Mouse (Mus musculus) limb, embryonic 15.5 days (tissue): ENCODE measurements at regions not wholly inside any gene's neighbourhood (a gene's known extent, or its start where the extent isn't known, plus 50 kb on each side); places are given as distances from the start of the nearest gene placed in this dataset.

Experiments
- ATAC-seq: fragments of 200-750 bp; cut with Nextera tagmentation; 2 replicates; pipeline ENCODE4 v1.8.0; 2017; ENCODE audit warnings: low read depth, moderate TSS enrichment; ENCODE audit not compliant: insufficient number of reproducible peaks, low FRiP score, low TSS enrichment
- H3K27ac ChIP-seq: fragments of 300-500 bp; sonication (generic); 2 replicates; pipeline ENCODE4 v1.5.1; 2015; ENCODE audit warnings: moderate library complexity, mild to moderate bottlenecking, inconsistent platforms
- H3K27me3 ChIP-seq: fragments of 300-500 bp; sonication (generic); 2 replicates; pipeline ENCODE4 v1.6.1; 2015; ENCODE audit warnings: inconsistent platforms
- H3K36me3 ChIP-seq: fragments of 300-500 bp; sonication (generic); 2 replicates; pipeline ENCODE4 v1.6.1; 2015; ENCODE audit warnings: inconsistent platforms
- H3K4me1 ChIP-seq: fragments of 300-500 bp; sonication (generic); 2 replicates; pipeline ENCODE4 v1.6.1; 2015; ENCODE audit warnings: inconsistent platforms
- H3K4me2 ChIP-seq: fragments of 300-500 bp; sonication (generic); 2 replicates; pipeline ENCODE4 v1.6.1; 2015; ENCODE audit warnings: mild to moderate bottlenecking, inconsistent platforms
- H3K4me3 ChIP-seq: fragments of 300-500 bp; sonication (generic); 2 replicates; pipeline ENCODE4 v1.5.1; 2015; ENCODE audit warnings: mild to moderate bottlenecking, inconsistent platforms
- H3K9ac ChIP-seq: fragments of 300-500 bp; sonication (generic); 2 replicates; pipeline ENCODE4 v1.6.1; 2015; ENCODE audit warnings: inconsistent platforms
- H3K9me3 ChIP-seq: fragments of 300-500 bp; sonication (generic); 2 replicates; pipeline ENCODE4 v1.6.1; 2016; ENCODE audit warnings: inconsistent platforms
- WGBS: fragments of 180-500 bp; shearing (Covaris S2); methylation state at CpG from one replicate; pipeline ENCODE4 v1.1.7; 2015; 5-methylcytosine and 5-hydroxymethylcytosine counted together

DNA sequence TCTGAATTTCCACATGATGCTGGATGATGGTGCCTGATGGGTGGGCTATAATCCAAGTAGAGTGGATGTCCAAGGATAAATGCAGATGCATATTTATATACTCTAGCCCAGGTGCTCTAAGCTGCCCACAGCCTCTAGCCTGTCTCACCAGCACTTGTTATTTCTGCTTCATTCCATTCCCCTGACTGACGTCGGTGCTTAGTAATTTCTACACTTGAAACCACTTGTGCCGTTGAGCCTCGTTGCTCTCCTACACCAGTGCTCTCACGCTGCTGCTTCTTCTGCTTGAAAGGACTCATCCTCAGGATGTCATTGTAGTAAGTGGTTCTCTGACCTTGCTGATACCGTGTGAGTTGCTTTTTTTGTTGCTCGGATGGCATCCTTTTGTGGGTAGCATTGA lies 724.7 kb upstream of the Auts2 start:
- Histone ChIP-seq H3K27ac (no peak overlapping the region), H3K36me3 (no peaks in the 10 kb centered on the region), H3K4me3 (no peak overlapping the region), H3K27me3 (no peaks in the 10 kb centered on the region), H3K9ac (no peak overlapping the region), H3K9me3 (no peaks in the 10 kb centered on the region), H3K4me2 (no peak overlapping the region), H3K4me1 (no peaks in the 10 kb centered on the region)
- no peak for ATAC-seq
- 82% methylated on average over 7 of the region's 7 CpGs for WGBS

DNA sequence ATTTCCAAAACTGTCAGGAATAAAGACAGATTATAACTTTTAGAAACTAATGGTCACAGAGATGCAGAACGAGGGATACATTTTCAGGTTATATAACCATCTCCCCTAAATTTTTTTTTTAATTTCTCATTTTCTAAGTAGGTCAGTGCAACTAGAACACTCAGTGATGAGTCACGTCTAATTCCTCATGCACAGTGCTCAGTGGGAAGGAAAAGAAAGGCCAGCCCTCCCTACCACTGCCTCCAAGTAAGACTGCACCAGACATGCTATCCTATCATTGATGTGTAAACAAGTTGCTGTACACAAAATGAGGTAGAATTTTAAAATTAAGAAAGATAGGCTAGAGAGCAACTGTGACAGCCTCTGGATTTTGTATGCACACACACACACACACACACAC lies 724.2 kb upstream of the Auts2 start:
- no peaks in the 10 kb centered on the region for H3K9me3 ChIP-seq
- 77% methylated on average over 2 of the region's 2 CpGs for WGBS
- no peak overlapping the region for H3K4me3 ChIP-seq
- H3K36me3 ChIP-seq: no peaks in the 10 kb centered on the region
- no peak overlapping the region for H3K9ac ChIP-seq
- no peak overlapping the region for H3K27ac ChIP-seq
- no peaks in the 10 kb centered on the region for H3K4me1 ChIP-seq
- no peak for ATAC-seq
- H3K4me2 ChIP-seq: no peak overlapping the region
- no peaks in the 10 kb centered on the region for H3K27me3 ChIP-seq

DNA sequence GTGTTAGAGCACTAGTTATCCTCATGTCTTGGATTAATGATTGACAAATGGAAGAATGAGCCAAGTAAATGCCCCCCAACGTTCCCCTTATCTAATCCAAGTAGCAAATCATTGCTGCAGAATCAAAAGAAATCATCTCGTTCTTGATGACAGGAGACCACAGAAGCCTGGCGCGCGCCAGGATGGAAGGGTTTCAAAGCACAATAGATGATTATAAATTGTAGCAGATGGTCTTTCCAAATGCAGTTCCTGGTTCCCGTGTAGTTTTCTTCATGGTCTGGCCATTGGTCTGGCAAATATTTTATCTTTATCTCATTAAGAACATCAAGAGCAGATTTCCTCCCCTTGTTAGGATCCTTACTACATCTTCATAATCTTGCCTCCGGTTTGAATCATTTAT lies 721.8 kb upstream of the Auts2 start:
- ATAC-seq: no peak
- no peak overlapping the region for H3K4me2 ChIP-seq
- 74% methylated on average over 7 of the region's 7 CpGs for WGBS
- no peak overlapping the region for H3K9ac ChIP-seq
- H3K4me3 ChIP-seq: no peak overlapping the region
- H3K9me3 ChIP-seq: no peaks in the 10 kb centered on the region
- no peaks in the 10 kb centered on the region for H3K4me1 ChIP-seq
- H3K27me3 ChIP-seq: no peaks in the 10 kb centered on the region
- H3K36me3 ChIP-seq: no peaks in the 10 kb centered on the region
- no peak overlapping the region for H3K27ac ChIP-seq

DNA sequence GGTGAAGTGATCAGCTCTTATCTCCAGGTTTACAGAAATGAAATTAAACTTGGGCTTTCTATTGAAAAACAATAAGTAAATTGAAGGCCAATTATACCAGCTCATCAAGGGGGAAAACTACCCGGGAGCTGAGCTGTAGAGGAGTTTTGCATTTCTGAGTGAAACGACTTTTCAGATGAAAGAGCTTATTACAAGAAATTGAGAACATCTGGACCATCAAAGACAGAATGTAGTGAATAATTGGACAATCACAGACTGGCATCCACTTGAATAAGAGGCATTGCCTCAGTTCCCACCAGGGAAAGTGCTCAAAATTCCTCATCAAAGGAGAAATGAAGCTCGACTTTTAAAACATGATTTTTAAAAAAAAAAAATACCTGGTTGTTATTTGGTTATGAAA lies 675.7 kb upstream of the Auts2 start:
- 21% methylated on average over 3 of the region's 3 CpGs for WGBS

DNA sequence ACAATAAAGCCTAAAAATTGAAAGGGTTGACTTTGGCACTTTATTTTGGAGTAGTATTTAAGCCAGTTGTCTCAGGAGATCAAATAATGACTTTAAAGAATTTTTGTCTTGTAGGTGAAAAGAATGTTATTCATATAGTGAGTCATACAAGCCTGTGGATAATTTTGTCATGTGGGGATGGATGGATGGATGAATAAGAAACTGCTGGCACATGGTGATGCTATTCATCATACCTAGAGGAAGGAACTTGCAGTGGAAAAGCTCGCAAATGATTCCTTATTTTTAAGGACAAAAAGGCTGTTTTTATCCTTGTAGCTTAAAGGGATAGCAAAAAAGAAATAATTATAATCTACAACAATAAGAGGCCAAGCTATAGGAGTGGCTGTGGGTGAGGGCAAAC lies 655.4 kb upstream of the Auts2 start:
- no peak overlapping the region for H3K27ac ChIP-seq
- no peak overlapping the region for H3K4me3 ChIP-seq
- WGBS: 83% methylated on average over 1 of the region's 1 CpGs
- peaks cover 6% of the 10 kb centered on the region; the same call in 1 of the 2 replicates for H3K27me3 ChIP-seq
- H3K9ac ChIP-seq: no peak overlapping the region
- ATAC-seq: no peak
- H3K4me2 ChIP-seq: no peak overlapping the region
- no peaks in the 10 kb centered on the region for H3K4me1 ChIP-seq
- H3K9me3 ChIP-seq: no peaks in the 10 kb centered on the region
- H3K36me3 ChIP-seq: no peaks in the 10 kb centered on the region

More for the DNA sequence above, 675.7 kb upstream of the Auts2 start:
- Histone ChIP-seq H3K9me3 (no peaks in the 10 kb centered on the region), H3K4me3 (no peak overlapping the region), H3K27ac (no peak overlapping the region), H3K4me2 (no peak overlapping the region), H3K27me3 (no peaks in the 10 kb centered on the region), H3K9ac (no peak overlapping the region), H3K36me3 (no peaks in the 10 kb centered on the region), H3K4me1 (no peaks in the 10 kb centered on the region)
- no peak for ATAC-seq

DNA sequence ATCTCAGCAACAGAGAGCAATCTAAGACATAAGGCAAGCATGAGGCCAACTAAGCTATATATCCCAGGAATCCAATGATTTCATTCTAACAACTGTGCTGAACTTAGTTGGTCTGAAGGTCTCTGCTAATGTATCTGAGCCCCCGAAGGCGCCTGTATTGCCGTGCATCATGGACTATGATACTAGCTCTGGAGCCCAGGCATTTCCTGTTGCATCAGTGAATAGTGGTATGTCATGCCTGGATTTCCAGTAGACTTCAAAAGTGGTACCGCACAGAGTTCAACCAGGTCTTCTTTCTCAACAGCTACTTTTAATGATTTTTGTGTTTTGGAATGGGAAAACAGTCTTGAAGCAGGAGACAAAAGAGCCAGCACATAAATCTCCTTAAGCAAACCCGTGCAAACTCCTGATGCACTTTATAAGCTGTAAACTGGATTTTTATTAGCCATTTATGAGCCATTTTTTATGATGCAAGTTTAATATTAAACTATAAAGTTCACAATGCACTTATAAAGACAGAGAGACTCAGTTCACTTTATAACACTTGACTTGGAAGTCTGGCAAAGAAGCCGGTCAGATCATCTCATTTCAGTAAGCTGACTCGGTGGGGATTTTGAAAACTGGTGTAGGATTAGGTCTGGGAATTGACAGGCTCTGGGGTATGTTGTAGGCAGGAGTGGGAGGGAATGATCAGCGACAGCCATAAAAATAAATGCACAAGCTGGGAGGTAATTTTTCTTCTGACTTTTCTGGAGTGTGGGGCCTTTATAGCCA lies 646.8 kb upstream of the Auts2 start:
- Histone ChIP-seq H3K9me3 (no peaks in the 10 kb centered on the region), H3K27me3 (peaks cover 41% of the 10 kb centered on the region), H3K9ac (no peak overlapping the region), H3K4me2 (no peak overlapping the region), H3K4me1 (peaks cover 9% of the 10 kb centered on the region; the same call in 1 of the 2 replicates), H3K4me3 (no peak overlapping the region), H3K27ac (no peak overlapping the region), H3K36me3 (no peaks in the 10 kb centered on the region)
- WGBS: 33% methylated on average over 8 of the region's 8 CpGs
- peak; percentile 24; the same call in 1 of the 2 replicates for ATAC-seq

DNA sequence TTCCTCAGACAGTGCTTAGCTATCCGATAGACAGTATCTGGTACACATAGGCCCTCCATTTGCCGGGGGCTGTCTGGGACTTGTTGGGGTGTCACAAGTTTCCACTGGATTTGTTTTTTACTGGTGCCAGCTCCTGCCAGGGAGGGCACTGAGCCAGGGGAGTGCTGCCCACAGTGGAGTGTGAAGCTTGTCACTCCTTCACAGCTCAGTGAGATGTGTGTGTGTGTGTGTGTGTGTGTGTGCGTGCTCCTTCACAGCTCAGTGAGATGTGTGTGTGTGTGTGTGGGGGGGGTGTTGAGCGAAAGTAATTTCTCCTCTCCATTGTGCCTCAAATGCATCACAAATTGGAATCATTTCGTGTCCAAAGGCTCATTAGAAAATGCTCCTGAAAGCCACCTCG lies 632.5 kb upstream of the Auts2 start:
- 83% methylated on average over 6 of the region's 6 CpGs for WGBS
- H3K9me3 ChIP-seq: no peaks in the 10 kb centered on the region
- H3K4me1 ChIP-seq: peaks cover 16% of the 10 kb centered on the region
- H3K4me2 ChIP-seq: no peak overlapping the region
- no peaks in the 10 kb centered on the region for H3K27me3 ChIP-seq
- ATAC-seq: no peak
- H3K27ac ChIP-seq: no peak overlapping the region
- no peak overlapping the region for H3K9ac ChIP-seq
- H3K36me3 ChIP-seq: no peaks in the 10 kb centered on the region
- no peak overlapping the region for H3K4me3 ChIP-seq

DNA sequence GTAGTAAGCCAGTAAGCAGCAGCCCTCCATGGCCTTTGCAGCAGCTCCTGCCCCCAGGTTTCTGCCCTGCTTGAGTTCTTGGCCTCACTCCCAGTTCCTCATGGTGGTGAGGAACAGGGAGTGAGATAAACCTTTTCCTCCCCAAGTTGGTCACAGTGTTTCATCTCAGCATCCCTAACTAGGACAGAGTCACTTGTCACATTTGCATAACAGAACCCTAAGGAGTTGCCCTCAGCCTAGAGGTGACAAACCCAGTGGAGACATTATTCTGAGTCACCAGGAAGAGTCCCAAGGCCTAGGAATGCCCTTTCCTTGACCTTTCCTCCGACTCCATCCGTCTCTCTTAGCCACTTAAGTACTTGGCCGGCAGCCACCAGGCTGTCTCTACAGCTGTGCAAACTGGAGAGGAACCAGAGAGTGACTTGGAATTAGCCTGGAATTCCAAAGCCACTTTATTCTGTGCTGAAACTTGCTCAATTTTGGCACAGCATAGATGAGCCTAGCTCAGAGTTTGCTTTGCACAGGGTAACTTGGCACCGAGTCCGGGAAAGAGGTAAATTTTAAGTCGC lies 630.1 kb upstream of the Auts2 start:
- Histone ChIP-seq H3K4me1 (peaks cover 16% of the 10 kb centered on the region), H3K27me3 (no peaks in the 10 kb centered on the region), H3K36me3 (no peaks in the 10 kb centered on the region), H3K9ac (no peak overlapping the region), H3K27ac (0 out of 2 replicates have a peak overlapping the region, but pooled peaks have one; percentile 6), H3K4me2 (no peak overlapping the region), H3K9me3 (no peaks in the 10 kb centered on the region), H3K4me3 (no peak overlapping the region)
- ATAC-seq: peak; percentile 89
- 15% methylated on average over 6 of the region's 6 CpGs for WGBS

DNA sequence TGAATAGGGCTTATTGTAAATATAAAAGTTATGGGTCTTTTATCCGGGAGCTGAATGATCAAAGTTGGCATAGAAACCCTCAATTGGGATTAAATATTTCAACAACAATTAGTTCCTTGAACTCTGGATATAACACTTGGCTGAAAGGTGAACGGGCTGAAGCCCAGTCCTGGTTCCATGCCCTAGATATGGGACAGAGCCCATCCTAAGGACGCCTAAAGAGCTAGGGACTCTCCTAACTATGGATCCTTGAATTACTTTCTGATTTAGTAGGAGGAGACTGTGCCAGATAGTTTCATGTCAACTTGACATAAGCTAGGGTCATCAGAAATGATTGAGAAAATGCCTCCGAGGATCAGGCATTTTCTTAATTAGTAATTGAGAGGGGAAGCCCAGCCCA lies 629.5 kb upstream of the Auts2 start:
- Histone ChIP-seq H3K9ac (no peak overlapping the region), H3K4me3 (no peak overlapping the region), H3K27ac (0 out of 2 replicates have a peak overlapping the region, but pooled peaks have one; percentile 3), H3K4me1 (peaks cover 17% of the 10 kb centered on the region), H3K36me3 (no peaks in the 10 kb centered on the region), H3K4me2 (no peak overlapping the region), H3K27me3 (no peaks in the 10 kb centered on the region), H3K9me3 (no peaks in the 10 kb centered on the region)
- 60% methylated on average over 4 of the region's 4 CpGs for WGBS
- ATAC-seq: no peak

DNA sequence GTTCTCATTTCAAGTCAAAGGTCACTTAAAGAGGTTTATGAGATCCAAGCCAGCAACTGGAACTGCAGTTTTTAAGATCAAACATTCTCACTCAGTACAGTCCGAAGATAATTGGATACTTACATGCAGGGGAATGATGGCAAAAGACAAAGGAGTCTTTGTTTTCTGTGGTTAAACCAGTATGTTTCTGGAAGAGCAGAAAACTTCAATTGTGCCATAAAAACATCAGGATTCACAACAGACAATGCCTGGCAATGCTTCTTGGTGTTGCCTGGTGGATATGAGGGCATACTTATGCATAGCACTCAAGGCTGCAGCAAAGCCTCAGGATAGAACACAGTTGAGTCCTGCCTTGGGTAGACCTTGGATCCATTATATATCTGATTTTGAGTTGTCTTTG lies 628.1 kb upstream of the Auts2 start:
- Histone ChIP-seq H3K27ac (no peak overlapping the region), H3K4me2 (no peak overlapping the region), H3K27me3 (no peaks in the 10 kb centered on the region), H3K4me3 (no peak overlapping the region), H3K9ac (no peak overlapping the region), H3K4me1 (peaks cover 28% of the 10 kb centered on the region), H3K36me3 (no peaks in the 10 kb centered on the region), H3K9me3 (no peaks in the 10 kb centered on the region)
- WGBS: 37% methylated on average over 1 of the region's 1 CpGs
- ATAC-seq: no peak

DNA sequence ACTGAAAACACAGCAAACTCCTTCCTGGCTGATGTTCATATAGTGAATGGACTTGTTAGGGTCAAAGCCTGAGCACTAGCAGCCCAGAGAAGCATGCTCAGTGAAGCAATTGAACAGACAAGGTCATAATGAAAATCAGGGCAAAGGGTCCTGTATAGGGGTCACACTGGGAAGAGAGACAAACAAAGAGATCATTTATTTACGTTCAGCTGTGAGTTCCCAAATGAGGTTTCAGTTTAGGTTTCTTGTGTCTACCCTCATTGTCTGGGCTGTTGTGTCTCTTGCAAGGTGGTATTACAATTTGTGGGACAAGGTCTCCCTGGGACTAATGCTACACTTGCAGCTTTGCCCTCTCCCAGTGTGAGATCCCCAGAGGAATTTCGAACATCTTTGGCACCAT lies 624.4 kb upstream of the Auts2 start:
- Histone ChIP-seq H3K27me3 (peaks cover 10% of the 10 kb centered on the region), H3K4me2 (no peak overlapping the region), H3K27ac (no peak overlapping the region), H3K36me3 (no peaks in the 10 kb centered on the region), H3K4me1 (peaks cover 22% of the 10 kb centered on the region), H3K9ac (no peak overlapping the region), H3K4me3 (no peak overlapping the region), H3K9me3 (no peaks in the 10 kb centered on the region)
- no peak for ATAC-seq
- 59% methylated on average over 2 of the region's 2 CpGs for WGBS

DNA sequence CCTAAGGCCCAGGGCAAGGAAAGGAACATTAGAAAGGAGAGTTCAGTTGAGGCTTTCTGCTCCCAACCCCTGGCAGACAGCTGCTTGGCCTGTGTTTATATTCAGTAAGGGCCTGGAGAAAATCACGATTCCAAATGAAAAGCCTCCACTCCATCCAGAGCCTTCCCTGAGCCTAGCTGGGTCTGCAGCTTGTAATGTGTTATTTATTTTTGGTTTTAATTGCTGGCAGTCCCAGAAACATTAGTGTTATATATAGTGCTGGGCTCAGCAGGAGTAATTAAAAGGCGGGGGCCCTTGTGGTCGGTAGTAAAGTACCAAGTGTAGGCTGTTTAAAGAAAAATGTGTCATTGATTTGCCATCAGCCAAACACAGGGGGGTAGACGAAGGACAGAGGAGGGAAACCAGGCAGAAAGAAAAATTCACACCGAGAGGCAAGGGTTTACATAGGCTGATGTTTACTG lies 623.9 kb upstream of the Auts2 start:
- no peak overlapping the region for H3K4me2 ChIP-seq
- peaks cover 10% of the 10 kb centered on the region for H3K27me3 ChIP-seq
- H3K4me1 ChIP-seq: peaks cover 21% of the 10 kb centered on the region
- no peaks in the 10 kb centered on the region for H3K36me3 ChIP-seq
- peak; percentile 44; the same call in 1 of the 2 replicates for ATAC-seq
- 22% methylated on average over 5 of the region's 5 CpGs for WGBS
- H3K4me3 ChIP-seq: no peak overlapping the region
- H3K27ac ChIP-seq: no peak overlapping the region
- H3K9me3 ChIP-seq: no peaks in the 10 kb centered on the region
- no peak overlapping the region for H3K9ac ChIP-seq
